Mouse (Mus musculus): ENCODE data around the gene Grm4.

- no peak for TF ChIP-seq CTCF (IDR thresholded peaks at IDR 0.05; ENCODE audit: low read depth, low read length)
- no peak for TF ChIP-seq POLR2AphosphoS5 (IDR thresholded peaks at IDR 0.05; ENCODE audit: insufficient replicate concordance, low read depth, low read length)
Measured at GRCm38 (mm10) chr17:27475650-27476049, 45.6 kb downstream of the Grm4 start.
